Mouse (Mus musculus): ENCODE measurements around the gene Lbhd2. TPM values are rescaled to one million over a fixed set of nuclear protein-coding genes. Genes with fewer than 3 reads are reported as not detected.

Gene Lbhd2
- polyA plus RNA-seq, 1 experiment from 2014 or later = not detected

- H3K27ac ChIP-seq (ENCODE audit: poor library complexity, severe bottlenecking) = no peak overlapping the region
- no peaks in the 10 kb centered on the region for H3K9me3 ChIP-seq (replicated peaks)
- H3K4me1 ChIP-seq (replicated peaks) = peaks cover 15% of the 10 kb centered on the region
- H3K9ac ChIP-seq = no peak overlapping the region
- H3K4me2 ChIP-seq = no peak overlapping the region
- peaks cover 57% of the 10 kb centered on the region for H3K27me3 ChIP-seq (replicated peaks)
- WGBS = 56% methylated on average over 10 of the region's 10 CpGs
- H3K36me3 ChIP-seq = no peaks in the 10 kb centered on the region
- H3K4me3 ChIP-seq = no peak overlapping the region
- ATAC-seq (ENCODE audit: insufficient number of reproducible peaks, low FRiP score) = no peak
Measured at GRCm38 (mm10) chr12:111404880-111405279, 1.7 kb upstream of the Lbhd2 start.

- whole genome bisulfite sequencing = 45% methylated on average over 5 of the region's 5 CpGs
- Histone ChIP-seq H3K27ac (ENCODE audit: poor library complexity, severe bottlenecking) (no peak overlapping the region), H3K36me3 (no peaks in the 10 kb centered on the region), H3K9ac (no peak overlapping the region), H3K27me3 (replicated peaks) (peaks cover 58% of the 10 kb centered on the region), H3K4me1 (replicated peaks) (peaks cover 37% of the 10 kb centered on the region), H3K9me3 (replicated peaks) (no peaks in the 10 kb centered on the region), H3K4me2 (no peak overlapping the region), H3K4me3 (no peak overlapping the region)
- ATAC-seq (ENCODE audit: insufficient number of reproducible peaks, low FRiP score) = no peak
Measured at GRCm38 (mm10) chr12:111409583-111409982, 3.0 kb downstream of the Lbhd2 start.

GRCm38 (mm10) chr12:111411631-111412355 lies 5.2 kb downstream of the Lbhd2 start:
- no peak overlapping the region for H3K27ac ChIP-seq (ENCODE audit: poor library complexity, severe bottlenecking)
- no peak overlapping the region for H3K4me2 ChIP-seq
- peaks cover 46% of the 10 kb centered on the region for H3K27me3 ChIP-seq (replicated peaks)
- peaks cover 38% of the 10 kb centered on the region for H3K4me1 ChIP-seq (replicated peaks)
- H3K36me3 ChIP-seq = no peaks in the 10 kb centered on the region
- WGBS = 70% methylated on average over 8 of the region's 8 CpGs
- no peak overlapping the region for H3K9ac ChIP-seq
- H3K9me3 ChIP-seq (replicated peaks) = no peaks in the 10 kb centered on the region
- no peak overlapping the region for H3K4me3 ChIP-seq
- ATAC-seq (ENCODE audit: insufficient number of reproducible peaks, low FRiP score) = no peak

- Histone ChIP-seq H3K27ac (ENCODE audit: poor library complexity, severe bottlenecking) (peak overlapping the region; percentile 77), H3K27me3 (replicated peaks) (peaks cover 36% of the 10 kb centered on the region), H3K9ac (peak overlapping the region; percentile 69), H3K4me2 (peak overlapping the region; percentile 73), H3K36me3 (no peaks in the 10 kb centered on the region), H3K4me1 (replicated peaks) (peaks cover 43% of the 10 kb centered on the region), H3K4me3 (peak overlapping the region; percentile 47), H3K9me3 (replicated peaks) (no peaks in the 10 kb centered on the region)
- 0 out of 2 replicates have a peak, but pooled peaks have one; percentile 14 for ATAC-seq (ENCODE audit: insufficient number of reproducible peaks, low FRiP score)
- WGBS = 15% methylated on average over 12 of the region's 12 CpGs
Measured at GRCm38 (mm10) chr12:111412581-111413284, 6.1 kb downstream of the Lbhd2 start.

GRCm38 (mm10) chr12:111413300-111413699 lies 6.7 kb downstream of the Lbhd2 start:
- H3K27me3 ChIP-seq (replicated peaks) = peaks cover 34% of the 10 kb centered on the region

GRCm38 (mm10) chr12:111416921-111417779 lies 10.5 kb downstream of the Lbhd2 start, which contains the start of gene Exoc3l4:
Gene Exoc3l4, plus strand, starts transcription at chr12:111417017.
- peak within 1 kb of the TSS; percentile 67 for H3K9ac ChIP-seq
- peaks cover 58% of the 10 kb centered on the region for H3K4me1 ChIP-seq (replicated peaks)
- H3K27ac ChIP-seq (ENCODE audit: poor library complexity, severe bottlenecking) = no peak within 1 kb of the TSS
- 3% methylated on average over 17 of the region's 17 CpGs for WGBS
- peaks cover 32% of the 10 kb centered on the region for H3K27me3 ChIP-seq (replicated peaks)
- peak within 1 kb of the TSS; percentile 42 for H3K4me3 ChIP-seq
- no peaks in the 10 kb centered on the region for H3K36me3 ChIP-seq
- no peaks in the 10 kb centered on the region for H3K9me3 ChIP-seq (replicated peaks)
- ATAC-seq (ENCODE audit: insufficient number of reproducible peaks, low FRiP score) = no peak
- H3K4me2 ChIP-seq = peak within 1 kb of the TSS; percentile 79

More at GRCm38 (mm10) chr12:111413300-111413699, 6.7 kb downstream of the Lbhd2 start:
- Histone ChIP-seq H3K9me3 (replicated peaks) (no peaks in the 10 kb centered on the region), H3K4me1 (replicated peaks) (peaks cover 44% of the 10 kb centered on the region), H3K27ac (ENCODE audit: poor library complexity, severe bottlenecking) (peak overlapping the region; percentile 77), H3K9ac (peak overlapping the region; percentile 69), H3K36me3 (no peaks in the 10 kb centered on the region), H3K4me3 (peak overlapping the region; percentile 47), H3K4me2 (peak overlapping the region; percentile 73)
- peak; percentile 75 for ATAC-seq (ENCODE audit: insufficient number of reproducible peaks, low FRiP score)
- under 1% methylated on average over 21 of the region's 21 CpGs for WGBS

- Histone ChIP-seq H3K4me2 (no peak overlapping the region), H3K27ac (ENCODE audit: poor library complexity, severe bottlenecking) (no peak overlapping the region), H3K9me3 (replicated peaks) (no peaks in the 10 kb centered on the region), H3K36me3 (no peaks in the 10 kb centered on the region), H3K9ac (no peak overlapping the region), H3K27me3 (replicated peaks) (peaks cover 60% of the 10 kb centered on the region), H3K4me1 (replicated peaks) (peaks cover 48% of the 10 kb centered on the region), H3K4me3 (no peak overlapping the region)
- 76% methylated on average over 5 of the region's 5 CpGs for WGBS
- no peak for ATAC-seq (ENCODE audit: insufficient number of reproducible peaks, low FRiP score)
Measured at GRCm38 (mm10) chr12:111419918-111420317, 13.3 kb downstream of the Lbhd2 start.

- no peak overlapping the region for H3K9ac ChIP-seq
- peaks cover 70% of the 10 kb centered on the region for H3K27me3 ChIP-seq (replicated peaks)
- peak overlapping the region; percentile 33 for H3K4me2 ChIP-seq
- no peak overlapping the region for H3K27ac ChIP-seq (ENCODE audit: poor library complexity, severe bottlenecking)
- H3K9me3 ChIP-seq (replicated peaks) = no peaks in the 10 kb centered on the region
- H3K36me3 ChIP-seq = no peaks in the 10 kb centered on the region
- H3K4me3 ChIP-seq = no peak overlapping the region
- no peak for ATAC-seq (ENCODE audit: insufficient number of reproducible peaks, low FRiP score)
- peaks cover 52% of the 10 kb centered on the region for H3K4me1 ChIP-seq (replicated peaks)
- 20% methylated on average over 7 of the region's 7 CpGs for WGBS
Measured at GRCm38 (mm10) chr12:111420946-111421709, 14.5 kb downstream of the Lbhd2 start.

- H3K9me3 ChIP-seq (replicated peaks) = no peaks in the 10 kb centered on the region
- H3K4me3 ChIP-seq = no peak overlapping the region; the same call in 1 of the 2 replicates
- no peak overlapping the region for H3K4me2 ChIP-seq
- no peaks in the 10 kb centered on the region for H3K36me3 ChIP-seq
- WGBS = 53% methylated on average over 5 of the region's 5 CpGs
- H3K27me3 ChIP-seq (replicated peaks) = peaks cover 80% of the 10 kb centered on the region
- H3K27ac ChIP-seq (ENCODE audit: poor library complexity, severe bottlenecking) = no peak overlapping the region
- H3K4me1 ChIP-seq (replicated peaks) = peaks cover 43% of the 10 kb centered on the region
- no peak for ATAC-seq (ENCODE audit: insufficient number of reproducible peaks, low FRiP score)
- H3K9ac ChIP-seq = no peak overlapping the region
Measured at GRCm38 (mm10) chr12:111422852-111423251, 16.2 kb downstream of the Lbhd2 start.

- peak overlapping the region; percentile 35 for H3K4me3 ChIP-seq
- no peak overlapping the region for H3K27ac ChIP-seq (ENCODE audit: poor library complexity, severe bottlenecking)
- H3K9ac ChIP-seq = no peak overlapping the region
- H3K4me2 ChIP-seq = peak overlapping the region; percentile 63
- no peak for ATAC-seq (ENCODE audit: insufficient number of reproducible peaks, low FRiP score)
- WGBS = 9% methylated on average over 43 of the region's 43 CpGs
- peaks cover 51% of the 10 kb centered on the region for H3K4me1 ChIP-seq (replicated peaks)
- H3K9me3 ChIP-seq (replicated peaks) = no peaks in the 10 kb centered on the region
- H3K27me3 ChIP-seq (replicated peaks) = peaks cover 84% of the 10 kb centered on the region
- H3K36me3 ChIP-seq = no peaks in the 10 kb centered on the region
Measured at GRCm38 (mm10) chr12:111423570-111424129, 17.0 kb downstream of the Lbhd2 start.

All from heart, embryonic 12.5 days (tissue).